Mouse (Mus musculus) heart, embryonic 14.5 days (tissue): ENCODE data around the gene Stfa2. TPM values are rescaled to one million over a fixed set of nuclear protein-coding genes. Genes with fewer than 3 reads are reported as not detected.
"Not testable (repeated sequence)": the region's sequence is repeated elsewhere in the genome, so short reads cannot be mapped to it uniquely, and the experiment has no call there.

Experiments used
- ATAC-seq: fragments of 200-750 bp; cut with Nextera tagmentation; 2 replicates; pipeline ENCODE4 v1.8.0; 2017; ENCODE audit warnings: low read depth, moderate TSS enrichment; ENCODE audit not compliant: insufficient number of reproducible peaks, insufficient read depth, low FRiP score
- H3K27ac ChIP-seq, 2 experiments: fragments of 200-500 bp in 1 of 2; fragments of 300-500 bp in 1 of 2; sonication (generic) in 1 of 2; replicated peaks in 1 of 2; 2 replicates each; pipeline ENCODE4 v1.5.1; 2012 to 2014; ENCODE audit warnings: low read depth in 2 of 2, low read length in 2 of 2, control low read depth in 1 of 2, mild to moderate bottlenecking in 1 of 2, mixed read lengths in 1 of 2; ENCODE audit not compliant: control insufficient read depth in 1 of 2, insufficient read depth in 1 of 2
- H3K27me3 ChIP-seq: fragments of 300-500 bp; sonication (generic); 2 replicates; pipeline ENCODE4 v1.6.1; 2014; ENCODE audit warnings: mild to moderate bottlenecking, low read length, control low read depth; ENCODE audit not compliant: control insufficient read depth, insufficient read depth
- H3K36me3 ChIP-seq: fragments of 300-500 bp; sonication (generic); 2 replicates; pipeline ENCODE4 v1.6.1; 2014; ENCODE audit warnings: mild to moderate bottlenecking, control low read depth, low read length, mixed read lengths; ENCODE audit not compliant: control insufficient read depth, insufficient read depth
- H3K4me1 ChIP-seq, 2 experiments: fragments of 200-500 bp in 1 of 2; fragments of 300-500 bp in 1 of 2; sonication (generic) in 1 of 2; 2 replicates each; pipeline ENCODE4 v1.6.1; 2012 to 2014; ENCODE audit warnings: low read length in 2 of 2, control low read depth in 1 of 2, mixed read lengths in 1 of 2; ENCODE audit not compliant: control insufficient read depth in 2 of 2, insufficient read depth in 2 of 2
- H3K4me2 ChIP-seq: fragments of 300-500 bp; sonication (generic); 2 replicates; pipeline ENCODE4 v1.6.1; 2014; ENCODE audit warnings: mild to moderate bottlenecking, low read length
- H3K4me3 ChIP-seq, 2 experiments: fragments of 200-500 bp in 1 of 2; fragments of 300-500 bp in 1 of 2; sonication (generic) in 1 of 2; 2 replicates each; pipeline ENCODE4 v1.5.1; 2012 to 2014; ENCODE audit warnings: low read length in 2 of 2, mild to moderate bottlenecking in 2 of 2, control low read depth in 1 of 2, low read depth in 1 of 2, moderate library complexity in 1 of 2; ENCODE audit not compliant: control insufficient read depth in 1 of 2, insufficient read depth in 1 of 2
- H3K9ac ChIP-seq: fragments of 300-500 bp; sonication (generic); 2 replicates; pipeline ENCODE4 v1.6.1; 2014; ENCODE audit warnings: mild to moderate bottlenecking, low read length
- H3K9me3 ChIP-seq: fragments of 300-500 bp; sonication (generic); 2 replicates; pipeline ENCODE4 v1.6.1; 2016; ENCODE audit warnings: low read length, control low read depth; ENCODE audit not compliant: control insufficient read depth
- WGBS: fragments of 180-500 bp; shearing (Covaris S2); extraction: QIAGEN DNeasy Blood & Tissue Kit; methylation state at CpG from one replicate; pipeline ENCODE4 v1.1.7; 2014; 5-methylcytosine and 5-hydroxymethylcytosine counted together
- polyA plus RNA-seq: library from polyadenylated mRNA; unstranded; fragments of >200 nt; fragmentation: Nextera tagmentation; extraction: Ambion mirVana; gene quantifications from 2 replicates; pipeline ENCODE4 v1.2.1, GENCODE M21; 2014

Stfa2 gene
- polyA plus RNA-seq: not detected in 2 replicates

DNA sequence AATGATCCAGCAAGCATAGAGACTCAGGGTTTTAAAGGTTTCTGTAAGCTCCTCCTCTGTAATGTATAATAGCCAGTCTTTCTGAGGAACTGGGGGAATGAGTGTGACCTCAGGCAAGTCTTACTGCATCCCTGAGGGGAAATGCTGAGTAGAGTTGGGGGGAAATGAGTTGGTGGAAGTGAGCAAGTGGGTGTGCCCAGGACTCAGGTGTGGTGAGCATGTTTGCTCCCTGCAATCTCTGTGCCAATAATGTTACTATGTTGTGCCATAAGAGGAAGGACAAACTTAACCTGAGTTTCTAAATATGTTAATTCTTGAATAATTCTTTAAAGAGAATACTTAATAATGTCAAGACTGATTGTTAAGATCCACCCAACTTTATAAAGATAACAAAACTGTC, at the start of gene Stfa2:
Stfa2 (minus strand) TSS at position 101 of the 400 bp plus-strand sequence.
- Histone ChIP-seq H3K4me3 (no peak within 1 kb of the TSS), H3K36me3 (no peaks in the 10 kb centered on the region), H3K9me3 (no peaks in the 10 kb centered on the region), H3K27ac (no peak within 1 kb of the TSS), H3K9ac (no peak within 1 kb of the TSS), H3K27me3 (no peaks in the 10 kb centered on the region), H3K4me1 (no peaks in the 10 kb centered on the region), H3K4me2 (no peak within 1 kb of the TSS)
- ATAC-seq: no peak

DNA sequence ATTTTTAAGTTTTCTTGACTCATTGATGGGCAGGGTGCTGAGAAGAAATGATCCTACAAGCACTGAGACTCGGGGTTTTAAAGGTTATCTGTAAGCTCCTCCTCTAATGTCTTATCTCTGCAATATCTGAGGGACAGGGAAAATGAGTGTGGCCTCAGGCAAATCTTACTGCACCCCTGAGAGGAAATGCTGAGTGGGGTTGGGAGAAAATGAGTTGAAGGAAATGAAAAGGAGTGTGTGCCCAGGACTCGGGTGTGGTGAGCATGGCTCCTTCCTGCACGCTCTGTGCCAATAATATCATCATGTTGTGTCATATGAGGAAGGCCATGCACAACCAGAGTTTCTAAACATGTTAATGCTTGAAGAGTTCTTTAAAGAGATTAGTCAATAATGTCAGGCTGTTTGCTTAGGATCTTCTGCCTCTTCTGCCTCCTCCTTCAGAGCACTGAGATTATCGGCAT, 47.1 kb upstream of the Stfa2 start, which contains the start of gene Stfa3:
Stfa3 (minus strand) TSS at position 51 of the 461 bp plus-strand sequence.
- Histone ChIP-seq H3K27me3 (no peaks in the 10 kb centered on the region), H3K4me1 (no peaks in the 10 kb centered on the region), H3K9me3 (no peaks in the 10 kb centered on the region), H3K4me2 (no peak within 1 kb of the TSS), H3K36me3 (no peaks in the 10 kb centered on the region), H3K9ac (no peak within 1 kb of the TSS), H3K4me3 (no peak within 1 kb of the TSS), H3K27ac (no peak within 1 kb of the TSS)
- WGBS: 72% methylated on average over 4 of the region's 4 CpGs
- ATAC-seq: no peak

DNA sequence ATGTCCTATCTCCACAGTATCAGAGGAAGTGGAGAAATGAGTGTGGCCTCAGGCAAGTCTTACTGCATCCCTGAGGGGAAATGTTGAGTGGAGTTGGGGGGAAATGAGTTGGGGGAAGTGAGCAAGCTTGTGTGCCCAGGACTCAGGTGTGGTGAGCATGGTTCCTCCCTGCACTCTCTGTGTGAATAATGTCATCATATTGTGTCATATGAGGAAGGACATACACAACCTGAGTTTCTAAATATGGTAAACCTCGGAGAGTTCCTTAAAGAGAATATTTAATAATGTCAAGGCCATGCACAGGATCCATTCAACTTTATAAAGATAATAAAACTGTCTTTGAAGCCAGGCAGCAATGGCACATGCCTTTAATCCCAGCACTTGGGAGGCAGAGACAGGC, 12.7 kb upstream of the Stfa2 start:
- 80% methylated on average over 1 of the region's 1 CpGs for WGBS
- H3K4me2 ChIP-seq, ATAC-seq: not testable (repeated sequence)

DNA sequence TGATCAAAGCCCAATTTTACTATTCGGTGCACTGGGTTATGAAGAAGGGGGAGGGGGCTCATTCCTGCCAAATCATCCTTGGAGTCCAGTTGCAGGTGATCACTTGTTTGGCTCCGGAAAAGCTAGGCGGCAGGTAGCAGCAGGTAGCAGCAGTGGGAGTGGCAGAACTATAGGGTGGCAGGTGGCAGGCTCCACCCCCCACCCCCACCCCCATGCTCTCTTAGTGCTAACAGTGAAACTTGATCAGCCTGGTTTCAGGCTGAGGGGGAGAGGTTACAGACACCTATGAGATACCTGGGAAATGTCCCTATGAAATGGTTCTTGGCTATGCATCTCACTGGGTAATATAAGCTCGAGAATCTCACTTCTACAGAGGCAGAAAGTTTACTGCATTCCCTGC, 19.2 kb downstream of the Stfa2 start:
- no peak overlapping the region for H3K4me3 ChIP-seq
- no peaks in the 10 kb centered on the region for H3K4me1 ChIP-seq
- H3K27ac ChIP-seq: no peak overlapping the region
- H3K36me3 ChIP-seq: no peaks in the 10 kb centered on the region
- ATAC-seq: no peak
- no peak overlapping the region for H3K9ac ChIP-seq
- no peaks in the 10 kb centered on the region for H3K9me3 ChIP-seq
- 10% methylated on average over 4 of the region's 4 CpGs for WGBS
- H3K4me2 ChIP-seq: no peak overlapping the region
- H3K27me3 ChIP-seq: no peaks in the 10 kb centered on the region

More for the DNA sequence above, 12.7 kb upstream of the Stfa2 start:
- not testable (repeated sequence) for H3K27ac ChIP-seq, H3K9me3 ChIP-seq, H3K4me3 ChIP-seq, H3K4me1 ChIP-seq, H3K27me3 ChIP-seq, H3K36me3 ChIP-seq, H3K9ac ChIP-seq

DNA sequence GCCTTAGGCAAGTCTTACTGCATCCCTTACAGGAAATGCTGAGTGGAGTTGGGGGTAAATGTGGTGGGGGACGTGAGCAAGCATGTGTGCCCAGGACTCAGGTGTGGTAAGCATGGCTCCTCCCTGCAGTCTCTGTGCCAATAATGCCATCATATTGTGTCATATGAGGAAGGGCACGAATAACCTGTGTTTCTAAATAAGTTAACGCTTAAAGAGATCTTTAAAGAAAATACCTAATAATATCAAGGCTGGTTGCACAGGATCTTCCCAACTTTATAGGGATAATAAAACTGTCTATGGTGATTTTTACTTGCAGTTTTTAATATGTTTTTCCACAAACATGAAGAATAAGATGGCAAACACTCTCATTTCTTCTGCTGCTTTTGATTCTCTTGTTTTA, 40.6 kb downstream of the Stfa2 start, which contains the start of gene BC100530:
BC100530 (minus strand) TSS at position 101 of the 400 bp plus-strand sequence.
- not testable (repeated sequence) for H3K27ac ChIP-seq, H3K4me2 ChIP-seq, H3K4me1 ChIP-seq, H3K4me3 ChIP-seq, H3K9me3 ChIP-seq, H3K27me3 ChIP-seq, ATAC-seq, H3K9ac ChIP-seq, H3K36me3 ChIP-seq
- WGBS: 70% methylated on average over 3 of the region's 3 CpGs

Other genes starting within 250 kb of the Stfa2 start
- gene Gm5483, start 224.2 kb downstream of the Stfa2 start, polyA plus RNA-seq: 2.0 TPM in 1 of 2 replicates, not detected in the other
- gene Gm5416, start 198.1 kb downstream of the Stfa2 start, polyA plus RNA-seq: not detected in 2 replicates
- gene 2010005H15Rik, start 187.0 kb downstream of the Stfa2 start, polyA plus RNA-seq: not detected in 2 replicates
- 1.1 and 3.9 TPM in 2 replicates for gene Stfa1, start 131.5 kb downstream of the Stfa2 start, polyA plus RNA-seq
- not detected in 2 replicates for gene BC117090, start 74.1 kb downstream of the Stfa2 start, polyA plus RNA-seq
- 1.0 and 2.2 TPM in 2 replicates for gene BC100530, start 40.7 kb downstream of the Stfa2 start, polyA plus RNA-seq
- not detected in 2 replicates for gene Stfa3, start 46.9 kb upstream of the Stfa2 start, polyA plus RNA-seq
- not detected in 2 replicates for gene Casr, start 153.7 kb upstream of the Stfa2 start, polyA plus RNA-seq